Mouse (Mus musculus) T-helper 2 cell (primary cell): ENCODE measurements at regions not wholly inside any gene's neighbourhood (a gene's known extent, or its start where the extent isn't known, plus 50 kb on each side); places are given as distances from the start of the nearest gene placed in this dataset.

Experiments used
- in situ Hi-C: fragments of 300-600 bp; cut with MboI, MseI; formaldehyde crosslinking; loops from one replicate; pipeline ENCODE4 v1.15.1; 2025; ENCODE audit warnings: high pct_unique_total_duplicates

DNA sequence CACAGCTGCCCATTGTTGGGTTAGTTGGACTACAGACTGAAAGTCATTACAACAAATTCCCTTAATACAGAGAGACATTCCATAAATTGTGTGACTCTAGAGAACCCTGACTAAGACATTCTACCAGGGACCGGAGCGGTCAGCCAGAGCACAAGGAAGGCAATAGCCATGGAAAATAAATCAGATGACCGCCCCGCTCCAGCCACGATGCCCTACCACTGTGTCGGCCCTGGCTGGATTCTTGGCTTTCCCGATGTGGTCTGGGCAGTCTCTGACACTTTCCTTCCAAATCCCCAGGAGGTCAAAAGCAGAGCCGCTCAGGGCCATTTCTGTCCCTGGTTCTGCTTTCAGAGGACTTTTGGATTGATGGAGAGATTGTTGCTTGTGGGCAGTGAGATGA is 57.8 kb downstream of the Lsm3 start:
- in situ Hi-C loops: loop anchor here (10.0 kb wide), 1 partner anchor 921 kb away; no protein-coding TSS in a partner anchor

DNA sequence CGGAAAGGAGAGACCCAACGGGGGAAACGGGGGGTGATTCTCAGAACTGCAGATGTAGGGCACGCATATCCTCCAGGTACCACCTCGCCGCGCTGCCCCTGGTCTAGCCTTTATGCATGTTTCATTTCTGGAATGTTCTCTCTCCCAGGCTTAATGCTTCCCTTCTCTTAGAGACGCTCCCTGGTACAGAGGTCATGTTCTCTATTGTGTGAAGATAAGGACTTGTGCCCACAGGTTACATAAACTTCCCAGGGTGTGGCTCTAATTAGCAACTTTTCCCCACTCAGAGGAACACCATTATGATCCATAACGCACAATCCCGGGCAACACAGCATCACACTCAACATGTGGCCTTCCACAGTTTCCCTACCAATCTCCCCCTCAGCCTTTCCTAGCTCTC is 58.7 kb downstream of the Lsm3 start:
- in situ Hi-C loops: loop anchor here (10.0 kb wide), 1 partner anchor 920 kb away; no protein-coding TSS in a partner anchor

DNA sequence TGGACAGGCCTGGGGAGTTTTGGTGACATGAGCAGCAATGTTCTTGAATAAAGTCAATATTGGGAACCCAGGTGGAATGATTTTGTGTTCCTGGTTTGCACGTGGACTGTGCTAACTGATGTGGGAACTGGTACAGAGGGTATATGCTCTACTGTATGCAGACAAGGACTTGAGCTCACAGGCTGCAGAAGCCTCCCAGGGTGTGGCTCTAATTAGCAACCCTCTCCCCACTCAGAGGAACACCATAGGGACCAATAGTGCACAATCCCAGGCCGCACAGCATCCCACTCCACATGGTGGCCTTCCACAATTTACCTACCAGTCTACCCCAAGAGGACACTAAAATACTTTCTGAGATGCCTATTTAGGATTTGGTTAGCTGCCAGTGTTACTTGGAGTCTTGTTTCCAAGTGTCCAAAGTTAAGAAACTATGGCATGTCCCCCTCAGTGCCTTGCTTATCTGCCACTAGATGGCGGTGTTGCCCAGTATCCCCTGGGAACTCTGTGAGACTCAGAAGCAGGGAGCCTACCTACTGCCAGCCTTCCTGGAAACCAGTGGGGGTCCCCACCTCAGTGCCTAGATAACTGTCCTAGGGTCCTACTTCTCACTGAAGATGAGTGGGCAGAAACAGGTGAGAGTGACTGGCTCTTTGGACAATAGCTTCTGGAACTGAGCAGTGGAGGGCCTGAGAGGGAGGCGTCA is 60.1 kb downstream of the Lsm3 start:
- in situ Hi-C loops: loop anchor here (5.0 to 10.0 kb wide), 2 partner anchors 166 to 919 kb away; no protein-coding TSS in a partner anchor

DNA sequence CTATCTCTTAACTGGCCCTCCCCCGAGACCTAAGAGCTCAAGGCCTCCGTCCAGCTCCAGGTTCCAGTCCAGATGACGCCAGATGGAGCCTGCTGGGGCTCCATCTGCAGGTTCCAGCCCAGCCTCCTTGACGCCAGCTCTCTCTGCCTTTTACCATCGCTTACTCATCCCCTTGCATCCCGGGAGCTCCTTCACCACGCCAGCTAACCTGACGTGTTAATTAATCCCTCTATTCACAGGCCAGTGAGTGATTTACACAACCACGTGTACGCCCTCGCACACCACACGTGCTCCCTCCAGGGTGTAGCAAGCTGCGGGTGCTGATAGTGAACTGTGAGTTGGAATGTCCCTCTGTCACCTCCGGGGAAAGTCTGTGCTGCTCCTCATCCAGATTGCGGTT is 61.2 kb downstream of the Lsm3 start:
- in situ Hi-C loops: loop anchor here (5.0 to 10.0 kb wide), 2 partner anchors 165 to 918 kb away; no protein-coding TSS in a partner anchor

DNA sequence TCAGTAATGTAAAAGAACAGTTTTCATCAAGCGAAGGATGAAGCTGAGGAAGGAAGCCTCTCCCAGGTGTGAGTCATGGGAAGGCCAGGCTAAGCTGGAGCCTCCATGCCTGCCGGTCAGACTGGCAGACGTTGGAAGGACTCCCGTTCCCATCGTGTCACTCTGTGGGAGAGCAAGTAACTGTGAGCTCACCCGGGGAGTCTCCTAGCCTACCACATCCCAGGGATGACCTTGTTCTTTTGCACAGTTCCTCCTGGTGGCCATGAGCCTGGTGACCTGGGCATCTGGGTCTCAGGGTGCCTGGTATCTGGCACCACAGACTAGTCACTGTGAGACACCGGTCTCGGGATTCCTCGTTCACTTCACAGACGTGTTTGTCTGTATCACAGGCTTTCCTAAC is 63.9 kb downstream of the Lsm3 start:
- in situ Hi-C loops: loop anchor here (5.0 to 10.0 kb wide), 2 partner anchors 163 to 915 kb away; no protein-coding TSS in a partner anchor

DNA sequence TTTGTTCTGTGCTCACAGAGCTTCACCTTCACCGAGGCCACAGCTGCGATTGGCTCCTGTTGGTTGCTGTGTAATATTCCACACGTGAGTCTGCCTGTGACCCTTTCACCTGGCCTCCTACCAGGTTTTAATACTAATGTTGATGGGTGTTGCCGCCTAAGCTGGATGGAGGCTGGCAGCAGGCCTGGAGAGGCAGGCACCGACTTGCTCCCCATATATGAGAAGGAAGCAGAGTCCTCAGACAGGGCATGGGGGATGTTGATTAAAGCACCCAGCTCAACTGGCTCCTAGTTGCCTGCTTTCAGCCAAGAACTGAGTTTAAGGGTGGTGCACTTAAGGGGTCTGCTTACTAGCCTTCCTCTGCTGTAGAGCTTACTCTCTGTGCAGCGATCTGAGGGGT is 64.9 kb downstream of the Lsm3 start:
- in situ Hi-C loops: no loop called here

DNA sequence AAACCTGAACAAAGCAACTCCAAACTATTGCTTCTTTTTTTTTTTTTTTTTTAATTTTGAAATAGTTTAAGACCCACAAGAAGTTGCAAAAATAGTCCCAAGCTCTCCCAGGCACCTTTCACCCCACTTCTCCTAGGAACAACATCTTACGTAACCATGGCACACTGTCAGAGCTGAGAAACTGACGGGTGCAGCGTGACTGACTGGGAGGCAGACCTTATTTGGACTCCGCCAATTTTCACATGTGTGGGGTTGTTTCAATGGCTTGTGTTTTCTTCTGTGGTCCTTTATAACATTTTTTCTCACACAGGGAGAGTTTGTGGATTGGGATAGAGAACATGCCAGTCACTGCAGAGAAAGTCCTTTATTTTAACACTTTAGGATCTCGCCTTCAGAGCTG is 66.6 kb downstream of the Lsm3 start:
- in situ Hi-C loops: no loop called here

DNA sequence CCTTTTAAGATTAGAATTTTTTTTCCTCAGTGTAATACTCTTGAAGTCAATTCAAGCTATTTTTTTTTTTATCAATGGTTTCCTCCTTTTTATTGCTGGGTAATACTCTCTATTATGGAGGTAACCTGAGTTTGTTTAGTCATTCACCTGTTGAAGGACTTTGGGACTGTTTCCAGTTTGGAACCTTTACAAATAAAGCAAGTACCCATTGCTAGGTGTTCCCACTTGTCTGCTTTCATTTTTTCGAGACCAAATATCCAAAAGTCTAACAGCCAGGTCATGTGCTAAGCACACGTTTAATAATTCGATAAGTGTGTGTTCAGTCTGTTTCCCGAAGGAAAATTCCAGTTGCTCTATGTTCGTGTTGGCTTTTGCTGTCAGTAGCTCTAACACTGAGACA is 67.6 kb downstream of the Lsm3 start:
- in situ Hi-C loops: no loop called here

DNA sequence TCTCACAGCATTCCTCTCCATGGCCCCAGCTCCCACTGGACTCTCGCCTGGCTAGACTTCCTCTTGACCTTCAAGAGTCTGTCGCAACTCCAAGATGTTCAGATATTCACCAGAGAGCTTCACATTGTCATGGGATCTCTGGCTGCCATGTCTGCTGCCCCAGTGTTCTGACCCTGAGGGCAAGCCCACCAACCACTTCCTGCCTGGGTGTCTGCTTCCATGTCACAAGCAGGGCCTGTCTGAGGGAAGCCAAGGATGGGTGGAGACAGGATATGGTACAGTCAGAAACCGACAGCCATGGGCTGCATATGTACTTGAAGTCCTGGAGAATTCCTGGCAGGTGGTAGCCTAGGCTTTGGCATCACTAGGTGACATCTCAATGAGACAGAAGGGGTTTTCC is 69.8 kb downstream of the Lsm3 start:
- in situ Hi-C loops: no loop called here

DNA sequence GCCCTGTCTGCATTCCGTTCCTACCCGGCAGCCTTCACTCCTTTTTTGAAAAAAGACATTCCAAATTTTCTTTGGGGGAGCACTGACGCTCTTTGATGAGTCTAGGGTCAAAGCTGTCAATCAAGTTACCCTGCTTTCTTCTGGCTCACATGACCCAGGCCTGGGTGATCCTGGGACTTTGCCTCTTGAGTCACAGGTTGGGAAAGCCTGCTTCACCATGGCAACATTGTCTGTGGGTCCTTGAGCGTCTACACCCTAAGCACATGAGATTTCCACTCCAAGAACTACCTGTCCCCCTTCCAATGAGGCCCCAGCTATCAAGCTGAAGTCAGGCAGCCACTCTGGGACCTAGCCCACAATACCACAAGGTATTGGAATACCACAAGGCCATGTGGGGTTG is 73.5 kb downstream of the Lsm3 start:
- in situ Hi-C loops: no loop called here

DNA sequence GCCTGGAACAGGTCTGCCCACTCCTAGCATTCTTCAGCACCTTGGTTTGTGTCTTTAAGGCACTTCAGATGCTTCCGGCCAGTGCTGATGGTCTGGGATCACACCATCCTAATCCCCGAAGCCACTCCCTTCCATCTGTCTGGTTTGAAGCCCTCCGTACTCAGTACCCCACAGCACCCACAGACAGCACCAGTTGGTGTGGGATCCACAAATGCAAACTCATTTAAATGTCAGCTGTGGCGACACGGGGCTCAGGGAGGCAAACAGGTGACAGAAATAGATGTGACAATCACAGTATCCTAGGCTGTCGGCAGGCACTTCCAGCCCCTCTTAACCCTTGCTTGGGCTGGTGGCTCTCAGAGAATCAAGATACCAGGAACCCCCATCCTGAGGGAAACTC is 74.7 kb downstream of the Lsm3 start:
- in situ Hi-C loops: no loop called here

DNA sequence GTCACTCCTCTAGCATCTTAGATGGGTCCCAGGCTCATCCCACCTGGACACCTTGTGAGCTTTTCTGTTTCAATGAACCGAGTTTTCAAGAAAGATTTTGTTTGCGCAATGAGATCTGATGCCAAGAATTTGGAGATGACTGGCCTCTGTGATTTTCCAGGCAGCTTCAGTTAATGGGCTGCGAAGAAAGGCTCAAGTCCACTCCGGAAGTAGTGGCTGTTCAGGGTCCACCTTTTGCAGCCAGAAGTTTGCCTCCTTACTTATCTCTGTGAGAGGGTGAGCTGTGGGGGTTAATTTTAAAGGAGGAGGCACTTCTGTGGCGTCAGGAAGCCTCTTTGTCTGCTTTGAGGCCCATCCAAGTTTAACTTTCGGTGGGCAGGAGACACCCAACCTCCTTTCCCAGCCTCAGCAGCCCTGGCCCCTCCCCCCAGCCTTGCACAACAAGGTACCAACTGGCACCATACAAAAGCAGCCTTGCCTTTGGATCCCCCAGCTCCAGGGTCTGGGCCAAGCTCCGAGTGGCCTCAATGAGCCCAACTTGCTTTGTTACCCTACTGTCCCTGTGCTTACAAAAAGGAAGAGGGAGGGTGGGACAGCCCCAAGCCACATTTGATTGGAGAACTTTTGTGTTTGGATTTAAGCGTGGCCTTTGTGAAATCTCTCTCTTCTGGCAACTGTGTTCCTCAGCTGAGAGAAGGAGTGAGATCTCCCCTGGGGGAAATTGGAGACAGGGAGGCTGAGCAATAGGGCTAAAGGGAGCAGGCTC is 75.3 kb downstream of the Lsm3 start:
- in situ Hi-C loops: no loop called here

DNA sequence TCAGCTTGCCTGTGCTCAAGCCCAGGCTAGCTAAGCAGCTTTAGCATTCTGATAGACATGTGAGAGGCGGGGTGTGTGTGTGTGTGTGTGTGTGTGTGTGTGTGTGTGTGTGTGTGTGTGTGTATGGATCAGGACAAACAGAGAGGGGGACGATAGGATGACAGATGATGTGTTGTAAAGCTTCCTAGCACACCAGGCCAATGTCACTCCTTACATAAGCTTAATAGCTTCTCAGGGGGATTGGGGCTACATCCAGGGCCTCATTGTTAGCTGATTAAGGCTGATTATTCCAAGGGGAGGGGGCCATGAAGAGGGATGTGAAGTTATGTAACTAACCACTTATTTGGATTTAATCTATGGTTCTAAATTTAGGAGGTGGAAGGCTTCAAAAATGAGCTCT is 76.9 kb downstream of the Lsm3 start:
- in situ Hi-C loops: no loop called here

DNA sequence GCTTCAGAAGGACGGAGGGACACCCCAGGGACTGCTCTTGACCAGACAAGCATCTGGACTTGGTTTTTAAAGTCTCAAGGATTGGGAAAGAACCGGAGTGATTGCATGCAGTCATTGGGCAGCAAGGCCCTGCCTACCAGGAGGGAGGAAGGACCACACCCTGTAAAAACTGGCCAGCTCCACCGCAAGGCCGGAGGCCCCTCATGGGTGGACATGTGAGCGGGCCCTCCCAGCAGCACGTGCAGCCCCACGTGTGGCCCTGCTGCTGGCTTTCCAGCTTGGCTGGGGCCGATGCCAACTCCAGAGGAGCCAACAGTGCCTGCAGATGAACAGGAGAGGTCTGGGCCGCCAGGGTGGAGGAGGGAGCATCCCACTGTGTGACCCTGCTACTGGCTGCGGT is 83.2 kb downstream of the Lsm3 start:
- in situ Hi-C loops: no loop called here

DNA sequence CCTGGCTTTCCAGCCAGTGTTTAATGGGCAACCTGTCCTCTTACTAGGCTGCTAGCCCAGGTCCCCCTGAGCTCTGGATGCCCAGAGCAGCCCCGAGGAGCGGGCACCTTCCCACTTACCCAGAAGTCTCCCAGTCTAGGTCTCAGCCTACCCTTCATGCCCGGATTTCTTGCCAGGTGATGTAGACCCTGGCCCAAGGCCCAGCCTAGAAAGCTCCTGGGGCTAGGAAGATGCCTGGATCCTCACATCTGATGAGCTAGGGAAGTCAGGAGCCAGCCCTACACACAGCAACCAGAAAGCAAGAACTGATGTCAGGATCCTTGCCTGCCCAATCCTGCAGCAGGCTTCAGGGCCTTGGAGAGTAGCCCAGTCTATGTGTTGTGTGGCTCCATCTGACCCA is 83.7 kb upstream of the Slc6a6 start:
- in situ Hi-C loops: no loop called here

DNA sequence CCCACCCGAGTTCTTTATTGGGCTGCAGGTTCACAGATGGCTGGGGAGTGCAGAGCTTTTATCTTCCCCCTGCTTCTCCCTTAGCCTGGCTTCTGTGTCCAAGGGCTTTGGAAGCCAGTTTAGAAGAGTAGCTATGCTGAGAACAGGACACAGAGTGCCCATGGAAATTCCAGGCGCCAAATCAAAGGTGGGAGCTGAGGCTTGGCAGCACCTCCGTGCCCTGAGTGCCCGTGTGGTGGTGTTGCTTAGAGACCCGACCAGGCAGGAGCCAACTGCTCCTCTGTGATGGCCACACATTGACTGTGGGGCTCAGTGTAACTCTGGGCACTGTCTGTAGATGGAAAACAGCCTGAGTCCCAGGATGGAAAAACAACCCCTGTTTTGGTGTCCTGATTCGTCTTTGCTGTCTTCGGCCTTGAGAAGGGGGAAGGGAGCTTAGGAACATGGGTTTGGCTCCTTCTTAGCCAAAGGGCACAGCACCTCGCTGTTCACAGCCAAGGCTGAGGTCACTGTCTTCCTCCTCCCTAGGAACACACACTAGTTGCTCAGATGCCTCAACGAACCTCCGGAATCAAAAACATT is 77.1 kb upstream of the Slc6a6 start:
- in situ Hi-C loops: no loop called here

DNA sequence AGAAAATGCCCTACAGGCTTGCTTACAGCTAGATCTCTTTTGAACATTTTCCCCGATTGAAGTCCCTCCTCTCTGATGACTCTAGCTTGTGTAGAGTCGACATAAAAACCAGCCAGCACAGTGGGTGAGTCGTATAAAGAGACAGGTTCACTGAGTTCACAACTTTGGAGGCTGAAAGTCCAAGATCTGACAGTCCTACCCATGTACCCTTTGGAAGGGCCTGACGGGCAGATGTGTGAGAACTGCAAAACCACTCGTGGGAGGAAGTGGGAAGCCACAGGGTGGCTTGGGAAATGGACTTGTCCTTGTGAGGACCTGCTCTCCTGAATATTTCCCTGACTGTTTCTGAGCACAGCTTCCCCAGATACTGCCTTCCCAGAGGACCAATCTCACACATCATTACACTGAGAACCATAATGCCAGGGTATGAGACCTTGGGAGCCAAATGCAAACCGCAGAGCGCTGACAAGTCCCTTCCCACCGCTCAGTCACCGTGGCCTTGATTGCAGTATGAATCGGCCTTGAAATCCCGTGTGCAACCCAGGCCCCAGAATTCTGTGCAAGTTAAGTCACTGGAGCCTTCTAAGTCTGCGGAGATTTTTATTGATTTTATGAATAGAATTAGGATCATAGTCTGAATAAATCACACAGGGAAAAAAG is 76.1 kb upstream of the Slc6a6 start:
- in situ Hi-C loops: no loop called here

DNA sequence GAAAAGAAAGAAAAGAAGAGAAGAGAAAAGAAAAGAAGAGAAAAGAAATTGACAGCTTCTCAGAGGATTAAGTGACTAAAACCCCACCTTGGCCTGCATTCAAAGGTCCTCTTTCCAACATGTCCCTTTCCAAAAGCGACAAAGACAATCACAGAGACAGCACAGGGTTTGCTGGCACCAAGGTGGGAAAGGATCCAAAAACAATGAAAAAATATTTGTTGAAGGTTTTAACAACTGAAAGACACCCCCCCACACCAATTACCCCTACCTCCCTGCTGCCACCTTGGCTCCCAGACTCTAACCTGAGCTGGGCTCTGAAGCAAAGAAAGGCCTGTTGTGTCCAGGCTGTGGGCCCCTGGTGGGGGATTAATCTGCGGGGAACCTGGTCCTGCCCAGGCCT is 74.2 kb upstream of the Slc6a6 start:
- in situ Hi-C loops: no loop called here

DNA sequence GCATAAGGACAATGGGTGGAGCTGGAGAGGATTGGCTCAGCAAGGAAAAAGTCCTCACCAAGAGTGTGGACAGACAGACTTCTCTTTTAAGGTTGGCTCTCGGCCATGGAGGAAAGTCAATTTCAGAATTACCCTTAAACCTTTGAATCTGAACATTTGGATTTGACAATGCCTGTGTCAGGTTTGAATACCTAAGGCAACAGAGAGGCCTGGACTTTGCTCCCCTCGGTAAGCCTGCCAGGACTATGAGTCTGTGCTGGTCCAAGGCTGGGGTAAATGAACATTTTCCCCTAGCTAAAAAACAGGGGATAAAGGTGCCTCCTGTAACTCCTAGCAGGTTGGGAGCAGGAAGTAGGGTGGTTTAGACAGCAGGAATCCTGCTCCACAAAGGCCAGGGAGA is 68.8 kb upstream of the Slc6a6 start:
- in situ Hi-C loops: no loop called here

DNA sequence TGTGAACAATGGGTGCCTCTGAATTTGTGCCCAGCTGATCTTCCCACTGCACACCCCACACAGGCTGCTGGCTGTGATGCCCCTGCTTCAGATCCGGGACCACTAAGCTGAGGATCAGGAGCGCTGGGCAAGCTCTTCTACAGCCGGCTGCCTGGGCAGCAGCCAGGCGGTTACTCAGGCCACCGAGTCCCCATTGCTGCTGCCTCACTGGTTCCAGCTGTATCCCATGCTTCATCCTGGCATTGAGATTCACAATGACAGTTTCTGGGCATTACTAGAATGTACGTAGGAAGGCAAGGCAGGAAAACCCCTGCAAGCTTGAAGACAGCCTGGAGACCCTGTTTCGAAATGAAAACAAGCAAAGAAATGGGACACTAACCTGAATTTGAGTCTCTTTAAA is 67.3 kb upstream of the Slc6a6 start:
- in situ Hi-C loops: no loop called here

DNA sequence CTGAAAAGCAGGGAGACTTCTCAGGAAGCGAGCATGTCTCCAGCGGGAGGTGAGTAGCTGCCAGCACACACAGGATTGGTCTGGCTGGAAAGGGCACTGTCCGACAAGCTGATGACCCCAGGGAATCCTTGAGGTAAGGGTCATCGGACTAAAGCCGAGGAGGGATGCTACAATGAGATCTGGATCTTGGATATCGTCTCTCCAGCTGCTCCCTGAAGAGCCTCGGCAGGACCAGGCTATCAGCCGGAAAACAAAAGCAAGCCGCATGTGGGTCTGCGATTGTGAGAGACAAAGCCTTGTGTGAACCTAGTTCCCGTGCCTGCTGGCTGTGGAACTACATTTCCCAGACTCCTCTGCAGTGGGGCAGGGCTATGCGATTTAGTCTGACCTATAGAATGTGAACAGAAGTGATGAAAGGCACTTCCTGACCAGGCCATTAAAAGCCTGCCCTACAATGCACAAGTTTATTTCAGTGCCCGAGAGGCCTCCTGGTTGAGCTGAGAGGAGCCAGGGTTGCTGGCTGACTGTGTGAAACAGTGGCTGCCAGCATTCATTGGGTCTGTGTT is 66.7 kb upstream of the Slc6a6 start:
- in situ Hi-C loops: no loop called here

DNA sequence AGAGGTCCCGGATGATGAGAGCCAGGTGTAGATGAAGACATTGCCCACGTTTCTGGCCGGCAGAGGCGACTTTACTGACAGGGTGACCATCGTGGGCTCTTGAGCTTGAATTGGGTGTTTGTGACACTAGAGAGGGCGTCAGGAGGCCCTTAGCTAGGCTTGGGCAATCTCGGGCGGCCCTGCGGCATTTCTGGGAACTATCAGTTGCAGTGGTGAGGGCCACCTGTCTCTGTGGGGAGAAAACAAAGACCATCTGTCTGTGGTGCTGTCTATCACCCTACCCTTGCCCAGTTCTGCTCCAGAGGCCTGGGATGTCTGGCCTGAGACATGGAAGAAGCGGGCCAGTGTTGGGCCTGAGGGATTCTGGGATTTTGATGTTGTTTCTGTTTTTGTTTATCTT is 66.2 kb upstream of the Slc6a6 start:
- in situ Hi-C loops: no loop called here
